Mouse (Mus musculus): ENCODE results near the gene 4921530L21Rik. TPM values are rescaled to one million over a fixed set of nuclear protein-coding genes. Genes with fewer than 3 reads are reported as not detected.

The 4921530L21Rik gene
- polyA plus RNA-seq (2015; fragmentation: Nextera tagmentation; extraction: Ambion mirVana): not detected in 2 replicates

DNA sequence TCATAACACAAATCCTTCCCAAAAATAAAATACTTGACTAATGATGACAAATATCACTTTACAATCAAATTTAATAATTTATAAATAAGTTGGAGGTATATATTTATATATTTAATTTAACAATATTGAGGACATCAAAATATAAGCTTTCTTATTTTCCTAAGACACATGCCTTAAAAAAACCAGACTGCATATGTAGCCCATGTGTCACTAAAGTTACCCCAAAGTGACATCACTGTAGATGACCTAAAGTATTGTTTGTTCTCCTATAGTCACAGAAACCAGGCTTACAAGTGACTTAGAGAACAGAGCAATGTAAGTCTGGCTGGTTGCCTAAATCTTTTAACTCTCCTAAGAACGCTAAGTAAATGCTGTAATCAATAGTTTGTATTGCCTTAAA is at the start of gene 4921530L21Rik:
4921530L21Rik (plus strand) TSS at position 301 of the 400 bp plus-strand sequence.

